Mouse (Mus musculus) layer of hippocampus, adult 18-20 months (tissue): ENCODE results near the gene Cstad. TPM values are rescaled to one million over a fixed set of nuclear protein-coding genes. Genes with fewer than 3 reads are reported as not detected.

Experiments
- DNase-seq, 2 experiments: peaks; one replicate each; pipeline ENCODE4 v3.0.0; 2022; ENCODE audit warnings: low spot score in 2 of 2
- long read RNA-seq: library from polyadenylated mRNA; stranded (forward); transcript quantifications from one replicate; pipeline ENCODE4 v2.0.0, GENCODE M21; 2021
- total RNA-seq, 2 experiments: library from RNA; stranded (reverse); gene quantifications; 2 replicates each; pipeline ENCODE4 v1.2.3; 2021

The Cstad gene
- 1 to 10 TPM; 4.5 to 5.3 TPM for total RNA-seq
- long read RNA-seq, partial matches to known transcripts, result 0 of 3 reads
- long read RNA-seq, other reads (novel, unspliced or antisense), result 1 of 3 reads

DNA sequence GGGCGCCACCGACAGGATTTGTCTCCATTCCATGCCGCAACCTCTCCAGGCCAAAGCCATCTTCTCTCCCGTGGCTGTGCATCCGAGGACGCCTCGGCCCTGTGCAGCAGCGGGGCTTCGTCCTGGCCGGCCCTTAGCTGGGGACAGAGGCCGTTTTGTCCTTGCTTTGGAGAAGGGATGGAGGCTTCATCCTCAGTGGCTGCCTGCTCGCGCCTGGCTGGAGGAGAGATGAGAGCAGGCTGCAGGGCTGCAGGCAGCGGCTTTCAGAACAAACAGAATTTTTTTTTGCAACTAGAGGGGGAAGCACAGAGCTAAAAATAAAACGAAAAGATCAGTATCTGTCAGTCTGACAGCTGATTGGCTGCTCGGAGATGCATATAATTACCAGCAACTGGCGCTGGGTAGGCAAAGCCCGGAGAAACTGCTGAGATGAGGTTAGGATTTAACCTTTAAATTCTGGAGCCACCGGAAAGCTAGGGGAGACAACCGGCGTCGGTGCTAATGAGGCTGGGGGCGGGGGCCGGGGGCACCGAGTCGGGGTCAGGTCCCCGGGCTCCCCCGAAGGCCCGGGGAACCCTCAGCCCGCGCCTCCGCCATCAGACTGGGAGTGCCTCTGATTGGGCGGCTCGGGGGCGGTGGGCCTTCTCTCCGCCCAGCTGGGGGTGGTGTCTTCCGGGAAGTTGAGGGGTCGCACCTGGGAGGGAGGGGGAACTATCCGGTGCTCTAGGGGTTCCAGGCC is at the start of gene Cstad:
Cstad (plus strand) TSS at position 400 of the 739 bp plus-strand sequence.
- peak; percentile 78 to 88 for DNase-seq

DNA sequence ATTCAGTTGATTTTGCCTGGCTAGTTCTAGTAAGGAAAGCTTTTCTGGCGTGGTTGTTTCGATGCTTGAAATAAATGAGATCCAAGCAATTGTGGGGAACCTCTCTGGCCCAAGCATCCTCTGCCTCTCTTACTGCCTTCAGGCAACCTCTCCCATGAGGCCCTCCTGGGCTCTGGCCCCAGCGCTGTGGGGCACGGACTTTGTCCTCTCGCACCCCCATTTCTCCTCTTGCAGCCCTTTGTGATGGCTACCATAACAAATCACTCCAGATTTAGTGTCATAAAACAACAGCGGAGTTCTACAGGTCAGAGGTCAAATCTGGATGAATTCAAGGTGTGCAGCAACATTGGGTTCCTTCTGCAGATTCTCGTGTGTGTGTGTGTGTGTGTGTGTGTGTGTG is 49.1 kb upstream of the Cstad start:
- no peak for DNase-seq

DNA sequence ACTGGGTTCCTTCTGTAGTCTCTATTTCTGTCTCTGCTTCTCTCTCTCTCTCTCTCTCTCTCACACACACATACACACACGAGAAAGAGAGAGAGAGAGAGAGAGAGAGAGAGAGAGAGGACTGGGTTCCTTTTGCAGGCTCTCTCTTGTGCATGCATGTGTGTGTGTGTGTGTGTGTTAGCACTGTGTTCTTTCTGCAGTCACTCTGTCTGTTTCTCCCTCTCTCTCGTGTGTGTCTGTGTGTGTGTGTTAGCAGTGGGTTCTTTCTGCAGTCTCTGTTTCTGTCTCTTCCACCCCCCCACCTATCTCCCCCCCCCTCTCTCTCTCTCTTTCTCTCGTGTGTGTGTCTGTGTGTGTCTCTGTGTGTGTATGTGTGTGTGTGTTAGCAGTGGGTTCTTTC is 48.6 kb upstream of the Cstad start:
- DNase-seq, result no peak

DNA sequence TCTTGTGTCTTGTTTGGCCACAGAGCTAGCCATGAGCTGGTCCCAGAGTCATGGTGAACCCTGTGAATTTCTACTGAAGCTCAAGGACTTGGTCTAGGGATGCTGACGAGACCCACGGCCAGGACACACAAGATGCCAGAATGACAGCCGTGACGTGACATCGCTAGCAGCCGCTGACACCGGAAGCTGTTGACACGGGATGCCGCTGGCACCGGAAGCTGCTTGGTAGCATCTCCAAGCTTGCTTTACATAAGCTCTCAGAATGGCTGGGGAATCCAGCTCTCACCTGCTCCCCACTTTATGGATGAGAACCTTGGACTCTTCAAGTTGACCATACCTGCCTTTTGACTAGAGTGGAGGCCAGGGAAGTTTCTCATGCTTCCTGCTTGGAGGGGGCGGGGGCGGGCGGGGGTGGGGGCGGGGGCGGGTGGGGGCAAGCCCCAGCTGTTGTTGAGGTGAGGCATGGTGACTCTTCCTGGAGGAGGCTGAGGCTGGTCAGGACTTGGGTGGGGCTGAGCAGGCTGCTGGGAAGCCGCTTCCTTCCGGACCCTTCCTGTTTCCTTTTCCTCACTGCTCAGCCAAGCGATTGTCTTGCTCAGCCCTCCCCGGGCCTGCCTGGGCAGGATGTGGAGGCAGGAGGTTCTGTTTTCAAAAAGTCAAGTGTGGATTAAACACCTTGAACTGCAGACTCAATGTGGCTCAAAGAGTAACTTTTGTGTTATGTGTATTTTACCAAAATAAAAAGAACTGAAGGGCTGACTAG is 47.2 kb upstream of the Cstad start:
- DNase-seq, result no peak

DNA sequence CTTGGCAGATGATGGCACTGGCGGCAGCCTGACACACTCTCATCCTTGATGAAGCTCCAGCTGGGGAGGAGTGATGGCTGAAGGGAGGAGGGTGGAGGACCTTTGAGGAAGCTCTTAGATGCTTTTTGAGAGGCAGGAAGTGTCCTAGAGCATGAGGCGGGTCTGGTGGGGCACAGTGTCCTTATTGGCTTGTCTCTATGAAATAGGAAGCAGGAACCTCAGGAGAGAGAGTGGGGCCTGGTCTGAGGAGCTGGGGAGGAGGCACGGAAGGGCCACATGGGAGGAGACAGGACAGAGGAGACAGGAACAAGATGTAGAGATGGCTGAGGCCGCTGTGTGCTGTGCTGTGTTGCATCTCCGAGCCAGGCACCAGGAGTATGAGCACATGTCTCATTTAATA is 43.3 kb upstream of the Cstad start:
- DNase-seq, result no peak

- DNase-seq, result peak; percentile 72 to 89
These were observed 40.8 kb upstream of the Cstad start for GRCm38 (mm10) chr2:30553851-30554540.

DNA sequence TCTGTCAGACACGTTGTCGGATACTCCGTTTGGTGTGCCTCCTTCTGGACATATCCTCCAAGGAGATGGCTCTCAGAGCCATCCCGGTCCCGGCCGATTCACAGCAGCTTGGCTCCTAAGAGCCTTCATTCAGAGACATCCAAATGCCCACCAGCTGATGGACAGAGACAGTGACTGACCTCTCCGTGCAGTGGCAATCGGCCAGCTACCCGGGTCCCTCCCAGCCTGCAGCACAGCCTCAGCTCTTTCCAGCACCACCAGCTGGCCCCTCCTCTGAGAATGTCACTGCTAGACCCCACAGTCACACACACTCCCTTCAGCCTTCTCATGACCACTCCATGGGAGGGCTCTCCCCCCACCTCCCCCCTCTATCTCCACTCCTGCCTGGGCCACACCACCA is 39.6 kb upstream of the Cstad start:
- no peak for DNase-seq

- DNase-seq, result no peak
These were observed 38.3 kb upstream of the Cstad start for GRCm38 (mm10) chr2:30556495-30556894.

DNA sequence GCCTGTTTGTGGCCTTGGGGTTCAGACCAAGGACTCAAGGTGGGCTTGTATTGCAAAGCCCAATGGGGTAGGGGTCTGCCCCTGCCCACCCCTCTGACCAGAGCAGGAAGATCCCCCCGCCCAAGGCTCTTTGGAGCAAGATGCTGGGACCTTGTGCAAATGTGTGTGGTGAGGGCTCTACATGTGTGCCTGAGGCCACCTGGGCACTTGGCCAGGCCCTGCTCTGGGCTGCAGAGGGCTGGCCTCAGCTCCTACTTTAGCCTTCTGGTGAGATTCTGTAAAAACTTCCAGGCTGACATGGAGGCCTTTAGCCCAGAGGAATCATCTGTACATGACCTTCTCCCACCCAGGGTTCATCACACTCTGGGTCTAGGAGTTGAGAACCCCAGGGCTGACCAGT is 35.3 kb upstream of the Cstad start:
- DNase-seq, result no peak

DNA sequence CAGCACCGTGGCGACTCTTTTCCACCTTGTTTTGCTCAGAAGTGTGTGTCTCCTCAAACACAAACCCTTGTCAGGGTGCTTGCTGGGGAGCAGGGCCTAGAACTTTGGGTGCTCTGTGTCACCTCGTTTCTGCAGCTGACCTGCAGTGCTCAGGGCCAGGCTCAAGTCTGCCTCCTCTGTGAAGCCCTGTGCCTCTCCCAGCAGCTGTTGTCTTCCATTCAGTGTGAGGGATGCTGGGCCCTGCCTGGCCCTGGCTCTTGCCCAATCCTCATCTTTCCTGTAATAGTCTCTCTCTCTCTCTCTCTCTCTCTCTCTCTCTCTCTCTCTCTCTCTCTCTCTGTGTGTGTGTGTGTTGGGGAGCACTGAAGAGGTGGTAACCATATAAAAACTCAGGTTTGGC is 32.3 kb upstream of the Cstad start:
- DNase-seq, result no peak

- peak in 1 of 2 experiments; percentile 14 for DNase-seq
These were observed 23.2 kb upstream of the Cstad start for GRCm38 (mm10) chr2:30571647-30572046.

DNA sequence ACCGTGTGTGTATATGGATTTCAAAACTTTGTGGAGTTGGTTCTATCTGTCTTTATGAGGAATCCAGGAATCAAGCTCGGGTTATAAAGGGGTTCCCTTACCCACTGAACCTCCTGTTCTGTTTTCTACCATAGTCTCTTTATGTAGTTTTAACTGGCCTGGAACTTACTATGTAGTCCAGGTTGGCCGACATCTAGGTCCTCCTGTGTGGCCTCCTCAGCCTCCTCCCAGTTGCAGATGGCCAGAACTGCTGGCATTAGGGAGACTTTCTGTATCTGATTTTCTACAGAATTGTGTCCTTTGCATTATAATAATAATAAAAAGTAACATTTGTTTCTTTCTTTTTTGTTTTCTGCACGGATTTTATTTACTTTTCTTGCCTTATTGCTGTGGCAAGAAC is 21.3 kb upstream of the Cstad start:
- no peak for DNase-seq

GRCm38 (mm10) chr2:30577010-30577409 is 17.8 kb upstream of the Cstad start:
- no peak for DNase-seq

GRCm38 (mm10) chr2:30578006-30578405 is 16.8 kb upstream of the Cstad start:
- no peak for DNase-seq

DNA sequence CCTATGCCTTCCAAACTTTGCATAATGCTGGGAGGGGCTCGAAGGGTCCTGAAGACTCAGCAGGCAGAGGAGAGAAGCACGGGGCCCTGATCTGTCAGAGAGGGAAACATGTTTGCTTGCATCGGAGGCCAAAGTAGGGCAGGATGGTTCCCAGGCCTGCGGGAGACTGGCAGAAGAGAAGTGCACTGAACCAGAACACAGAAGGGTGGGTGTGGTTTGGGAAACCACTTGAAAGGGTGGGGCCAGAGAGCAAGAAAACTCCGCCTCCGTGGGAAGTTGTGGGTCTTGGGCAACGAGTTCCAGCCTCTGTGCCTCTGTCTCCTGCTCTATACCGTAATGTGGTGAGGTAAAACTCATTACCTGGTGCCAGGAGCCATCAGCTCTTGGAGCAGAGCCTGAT is 7.7 kb upstream of the Cstad start:
- no peak for DNase-seq

GRCm38 (mm10) chr2:30587671-30588070 is 7.2 kb upstream of the Cstad start:
- no peak for DNase-seq

DNA sequence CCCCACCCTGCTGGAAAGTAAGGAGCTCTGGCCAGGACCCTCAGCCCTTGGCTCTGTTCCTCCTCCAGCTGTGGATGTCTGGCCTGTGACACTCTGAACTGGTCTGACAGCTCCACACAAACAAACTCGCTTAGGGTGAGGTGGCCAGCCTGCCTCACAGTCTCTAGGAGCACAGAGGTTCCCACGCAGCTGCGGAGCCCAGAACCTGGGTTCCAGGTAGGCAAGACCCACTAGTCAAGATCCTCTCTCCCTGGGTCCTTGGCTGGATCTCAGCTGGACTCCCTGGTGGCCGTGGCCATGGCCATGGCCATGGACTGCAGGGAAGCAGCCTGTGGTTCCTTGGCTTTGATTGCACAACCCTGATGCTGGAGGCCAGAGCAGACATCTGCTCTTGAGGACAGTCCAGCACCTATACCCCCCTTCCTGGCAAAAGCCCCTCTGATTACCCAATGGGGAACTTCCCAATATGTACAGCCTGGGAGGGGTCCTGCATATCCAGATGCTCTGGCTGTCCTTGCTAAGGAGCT is 5.8 kb upstream of the Cstad start:
- DNase-seq, result no peak

GRCm38 (mm10) chr2:30589781-30590180 is 5.1 kb upstream of the Cstad start:
- DNase-seq, result no peak

DNA sequence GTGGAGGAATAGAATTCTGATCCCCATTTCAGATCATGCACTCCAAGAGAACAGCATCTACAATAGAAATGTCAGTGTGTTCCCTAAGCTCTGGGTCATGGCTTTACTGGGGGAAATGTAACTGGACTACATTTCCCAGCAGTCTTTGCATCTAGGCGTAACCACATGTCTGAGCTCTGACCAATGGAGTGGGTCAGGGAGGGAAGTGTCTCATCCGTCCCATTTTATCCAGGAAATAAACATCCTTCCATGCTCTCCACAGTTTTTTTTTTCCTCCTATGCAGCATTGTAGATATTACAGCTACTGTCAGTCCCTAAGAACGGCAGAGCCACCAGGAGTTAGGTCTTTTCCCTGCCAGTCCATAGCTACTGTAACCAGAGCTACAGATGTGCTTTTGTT is 3.9 kb upstream of the Cstad start:
- DNase-seq, result peak; percentile 53 to 84

DNA sequence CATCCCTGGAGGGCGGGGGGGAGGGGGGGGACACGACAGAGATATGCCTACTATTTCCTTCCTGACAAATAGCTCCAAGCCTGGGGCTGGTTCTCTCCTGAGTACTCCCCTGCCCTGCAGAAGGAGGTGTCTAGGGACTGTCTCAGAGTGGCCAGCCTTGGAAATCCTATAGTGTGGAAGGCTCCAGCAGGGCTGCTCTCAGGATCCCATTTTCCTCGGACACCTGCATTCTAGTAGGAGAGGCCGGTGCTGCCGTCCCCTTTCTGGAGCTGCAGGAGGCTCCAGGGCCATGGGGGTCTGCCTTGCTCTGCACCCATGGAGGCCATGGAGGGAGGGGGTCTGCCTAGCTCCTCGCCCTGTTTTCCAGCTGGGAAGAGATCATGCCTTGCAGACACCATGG is 2.4 kb upstream of the Cstad start:
- DNase-seq, result peak in 1 of 2 experiments; percentile 3

DNA sequence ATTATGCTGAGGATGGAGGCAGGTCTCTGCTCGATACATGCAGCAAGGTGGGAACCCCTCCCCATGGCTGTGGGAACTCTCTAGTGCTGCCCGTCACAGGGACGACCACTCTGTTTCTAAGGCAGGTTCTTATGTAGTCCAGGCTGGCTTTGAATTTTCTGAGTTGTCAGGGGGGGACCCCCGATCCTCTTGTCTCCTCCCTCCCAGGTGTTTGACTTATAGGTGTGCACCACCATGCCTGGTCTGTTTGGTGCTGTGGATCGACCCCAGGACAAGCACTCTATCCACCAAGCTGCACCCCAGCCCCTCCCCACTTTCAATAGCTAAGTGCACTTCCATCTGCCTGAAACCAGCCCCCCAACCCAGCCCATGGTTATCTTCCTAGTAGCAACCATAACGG is 1.9 kb upstream of the Cstad start:
- DNase-seq, result peak in 1 of 2 experiments; percentile 6
